Mouse (Mus musculus): ENCODE data around the gene Tmtc2.

Gene Tmtc2

DNA sequence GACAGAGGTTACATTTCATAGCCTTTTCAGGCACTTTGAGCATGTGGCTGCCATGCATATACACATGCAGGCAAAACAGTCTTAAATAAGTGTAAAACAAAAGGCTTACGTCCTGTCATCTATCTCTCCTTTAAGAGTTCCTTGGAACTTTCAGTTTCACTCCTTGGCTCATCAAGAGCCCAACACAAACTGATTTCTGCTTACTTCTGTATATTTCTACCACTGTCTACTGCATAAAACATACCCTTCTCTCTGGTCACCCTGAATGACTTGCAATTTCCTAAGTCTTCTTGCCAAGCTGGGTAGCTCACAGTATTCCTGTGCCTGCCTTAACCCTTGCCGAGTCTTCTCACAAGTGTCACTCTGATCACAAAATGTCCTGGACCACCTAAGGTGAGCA, 26.2 kb downstream of the Tmtc2 start:
- DNase-seq (ENCODE audit: low spot score in 2 of 2), result no peak

DNA sequence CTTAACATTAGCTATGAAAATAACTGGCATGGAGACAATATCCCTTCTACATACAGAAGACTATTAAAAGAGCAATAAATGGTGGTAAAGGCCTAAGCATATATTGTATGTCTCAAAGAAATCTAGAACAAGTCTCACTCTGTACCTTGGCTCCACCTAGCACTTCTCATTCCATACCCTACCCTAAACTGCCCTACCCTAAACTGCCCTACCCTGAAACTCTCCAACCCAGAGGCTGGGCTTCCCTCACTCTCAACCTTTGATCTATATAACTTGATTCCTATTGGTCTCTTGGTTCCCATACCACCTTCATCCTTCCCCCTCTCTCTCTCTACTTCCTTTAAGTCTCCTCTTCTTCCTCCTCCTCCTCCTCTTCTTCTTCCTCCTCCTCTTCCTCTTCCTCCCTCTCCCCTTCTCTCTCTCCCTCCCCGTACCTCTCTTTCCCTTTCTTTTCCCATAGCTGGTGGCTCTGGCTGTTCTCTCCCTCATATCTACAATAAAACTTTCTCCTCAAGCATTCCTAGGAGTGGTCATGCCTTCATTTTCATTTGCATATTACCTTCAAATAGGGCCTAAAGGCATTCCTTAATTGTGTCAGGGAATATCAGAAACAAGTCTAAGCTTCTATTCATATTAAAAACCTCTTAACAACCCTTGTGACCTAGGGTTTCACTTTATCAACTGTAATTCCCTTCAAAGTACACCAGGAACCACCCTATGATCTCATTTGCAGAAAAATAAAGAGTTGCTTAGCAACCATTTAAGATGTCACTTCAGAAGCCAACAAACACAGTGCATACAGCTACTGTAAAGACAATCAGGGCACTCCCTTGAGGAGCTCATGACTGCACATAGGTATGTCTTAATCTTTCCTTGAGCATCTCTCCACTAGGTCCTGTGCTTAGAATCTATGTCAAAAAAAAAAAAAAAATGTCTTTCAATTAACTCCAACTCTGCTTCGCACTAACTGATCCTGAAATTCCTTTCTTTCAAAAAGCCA, 29.9 kb downstream of the Tmtc2 start:
- no peak for DNase-seq (ENCODE audit: low spot score in 2 of 2)

DNA sequence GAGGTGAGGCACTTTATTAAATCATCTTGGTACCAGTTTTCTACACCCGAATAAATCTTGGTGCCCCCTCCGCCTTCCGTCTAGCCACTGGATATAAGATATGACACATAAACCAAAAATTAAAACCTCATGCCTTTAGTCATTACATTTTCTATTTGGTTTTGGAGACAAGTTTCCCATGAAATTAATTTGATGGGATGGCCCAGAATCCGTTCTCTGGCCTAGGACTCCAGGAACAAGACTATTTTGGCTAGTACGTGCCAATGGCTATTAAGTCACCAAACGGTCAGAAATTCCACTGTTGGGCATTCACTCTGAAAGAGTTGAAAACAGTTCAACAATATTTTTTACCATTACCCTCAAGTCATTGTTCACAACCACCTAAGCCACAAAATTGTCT, 32.2 kb downstream of the Tmtc2 start:
- no peak for DNase-seq (ENCODE audit: low spot score in 2 of 2)

DNA sequence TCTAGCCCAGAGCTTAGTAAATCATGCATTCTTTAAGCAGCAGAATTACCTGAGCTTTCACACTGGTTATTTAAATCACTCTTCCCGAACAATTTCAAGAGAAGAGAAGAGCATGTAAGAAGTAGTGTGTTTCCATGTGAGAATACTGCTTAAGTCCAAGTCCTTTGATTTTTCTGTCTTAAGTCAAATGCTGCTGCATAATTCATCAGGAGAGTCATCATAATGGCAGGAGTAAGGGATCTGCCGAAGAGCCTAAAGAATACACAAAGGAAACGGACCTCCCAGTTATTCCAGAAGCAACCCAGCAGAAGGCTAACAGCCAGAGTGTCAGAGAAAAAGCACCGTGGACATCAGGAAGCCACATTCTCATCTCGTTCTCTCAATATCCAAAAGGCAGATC, 34.6 kb downstream of the Tmtc2 start:
- no peak for DNase-seq (ENCODE audit: low spot score in 2 of 2)

DNA sequence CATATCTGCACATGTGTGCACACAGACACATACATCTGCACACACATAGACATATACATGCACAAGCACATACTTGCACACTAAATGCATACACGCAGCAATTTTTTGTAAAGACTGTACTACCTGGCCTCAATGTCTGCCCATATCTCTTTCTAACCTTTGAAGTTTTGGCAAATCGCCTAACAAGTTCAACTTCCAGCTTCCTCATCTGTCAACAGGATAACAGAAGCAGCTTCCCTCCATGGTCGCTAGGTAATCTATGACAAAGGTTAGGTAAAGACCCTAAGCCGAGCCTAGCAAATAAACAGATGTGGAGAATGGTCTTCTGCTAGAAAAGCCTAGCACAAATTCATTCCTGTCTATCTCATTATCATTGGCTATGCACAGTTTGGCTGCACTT, 37.3 kb downstream of the Tmtc2 start:
- DNase-seq (ENCODE audit: low spot score in 2 of 2), result no peak

DNA sequence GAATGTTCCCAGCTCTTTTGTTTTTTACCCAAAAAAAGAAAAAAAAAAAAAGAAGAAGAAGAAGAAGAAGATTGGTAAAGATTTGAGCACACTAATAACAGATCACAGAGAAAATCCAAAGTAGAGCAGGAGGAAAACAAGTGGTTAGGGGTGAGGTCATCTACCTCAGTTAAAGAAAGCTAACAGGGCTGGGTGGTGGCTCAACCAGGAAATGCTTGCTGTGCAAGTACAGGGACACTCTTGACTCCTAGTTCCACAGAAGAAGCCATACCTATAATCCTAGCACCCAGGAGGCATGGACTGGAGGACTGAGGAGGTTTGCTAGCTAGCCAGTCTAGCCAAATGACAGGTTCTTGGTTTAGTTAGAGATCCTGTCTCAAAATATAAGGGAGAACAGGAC, 38.4 kb downstream of the Tmtc2 start:
- DNase-seq (ENCODE audit: low spot score in 2 of 2), result no peak

DNA sequence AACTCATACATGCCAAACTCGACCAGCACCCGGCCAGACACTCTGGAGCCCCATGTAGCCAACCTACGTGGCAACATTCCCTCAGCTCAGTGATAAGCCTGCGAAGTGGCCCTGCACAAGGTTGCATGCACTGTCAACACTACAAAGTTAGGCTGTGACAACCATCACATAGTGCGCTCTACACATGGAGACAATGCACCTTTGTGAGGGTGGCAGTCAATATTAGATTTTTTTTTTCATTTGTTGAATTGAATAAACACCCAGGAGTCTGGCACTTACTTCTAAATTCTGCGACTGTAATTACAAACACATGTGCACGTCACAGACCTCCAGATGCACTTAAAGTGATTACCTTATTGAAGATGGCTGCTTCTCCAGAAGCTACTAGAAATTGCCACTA, 41.5 kb downstream of the Tmtc2 start:
- no peak for DNase-seq (ENCODE audit: low spot score in 2 of 2)

DNA sequence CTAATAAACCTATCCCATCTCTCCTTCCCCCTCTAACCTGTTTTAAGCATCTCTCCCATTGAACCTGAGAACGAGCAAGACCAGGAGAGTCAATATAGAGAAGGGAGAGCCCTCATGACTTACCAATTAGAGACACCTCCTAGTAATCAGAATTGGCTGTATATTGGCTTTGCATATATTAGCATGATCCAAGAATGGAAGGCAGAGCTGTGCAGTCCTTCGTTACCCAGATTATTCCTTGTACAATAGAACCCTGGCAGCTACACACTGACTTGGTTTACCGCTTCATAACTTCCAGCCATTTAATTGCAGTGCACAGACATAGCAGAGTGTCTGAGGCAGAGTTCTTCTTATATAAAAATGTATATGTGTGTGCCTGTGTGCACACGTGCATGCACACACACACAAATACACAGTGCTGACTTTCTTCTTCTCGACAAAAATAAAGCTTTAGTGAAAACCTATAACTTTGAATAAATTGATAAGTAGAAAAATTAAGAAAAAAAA, 42.2 kb downstream of the Tmtc2 start:
- no peak for DNase-seq (ENCODE audit: low spot score in 2 of 2)

DNA sequence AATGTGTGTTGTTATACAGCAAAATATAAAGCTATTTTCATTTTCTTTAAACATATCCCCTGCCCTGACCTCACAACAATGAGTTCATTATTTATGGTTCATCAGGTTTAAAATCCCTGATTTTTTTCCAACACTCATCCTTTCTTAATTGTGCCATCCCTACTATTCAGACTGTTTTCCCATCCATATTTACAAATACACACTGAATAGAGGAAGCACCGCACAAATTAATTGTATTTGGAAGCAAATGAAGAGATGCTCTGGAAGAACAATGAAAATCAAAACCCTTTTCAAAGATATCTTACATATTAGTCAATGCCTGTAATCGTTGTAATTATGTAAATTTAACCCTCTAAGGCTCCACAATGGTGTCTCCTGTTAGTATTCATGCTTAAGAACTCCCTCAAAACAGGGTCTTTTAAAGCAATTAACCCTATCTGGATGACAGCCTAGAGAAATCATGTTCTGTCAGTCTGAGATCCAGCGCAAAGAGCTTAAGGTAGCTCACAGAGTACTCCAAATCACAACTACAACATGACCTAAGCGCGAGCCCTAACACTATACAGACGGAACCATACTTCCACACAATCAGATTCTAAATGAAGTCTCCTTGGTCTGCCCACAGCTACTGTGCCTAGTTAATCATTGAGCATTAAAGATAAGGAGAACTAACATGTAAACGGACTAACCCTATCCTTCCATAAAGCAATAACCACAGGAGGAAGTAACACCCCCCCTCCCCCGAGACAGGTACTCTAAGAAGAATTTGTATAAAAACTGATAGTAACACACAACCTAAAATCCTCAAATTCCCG, 43.0 kb downstream of the Tmtc2 start:
- DNase-seq (ENCODE audit: low spot score in 2 of 2), result no peak

DNA sequence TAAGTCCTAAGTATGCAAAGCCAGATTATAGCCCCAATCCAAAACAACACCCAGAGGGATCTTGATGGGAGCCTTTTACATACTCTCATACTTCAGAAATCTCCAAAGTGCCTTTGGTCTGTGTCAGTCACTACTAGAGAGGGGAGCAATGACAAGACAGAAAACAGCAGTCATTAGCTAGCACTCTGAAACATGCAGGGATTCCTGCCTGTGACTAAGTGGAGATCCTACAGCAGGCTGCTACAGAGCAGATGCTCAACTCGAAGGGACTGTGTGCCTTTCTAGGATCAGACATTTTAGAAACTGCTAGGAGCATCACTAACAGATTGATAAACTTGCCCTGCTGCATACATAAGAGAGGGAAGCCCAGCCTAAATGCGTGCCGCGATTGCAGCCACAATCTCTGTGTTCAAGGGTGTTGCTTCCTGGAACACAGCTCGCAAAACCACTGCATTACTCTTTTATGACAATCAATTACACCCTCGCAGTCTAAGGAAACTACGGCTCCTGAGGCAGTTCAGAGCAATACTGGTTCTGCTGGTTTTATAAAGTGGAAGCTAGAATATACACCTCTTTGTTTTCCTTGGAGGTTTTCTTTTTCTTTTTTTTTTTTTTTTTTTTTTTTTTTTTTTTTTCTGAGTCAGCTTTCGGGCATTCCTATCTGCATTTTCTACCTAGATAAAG, 50.7 kb downstream of the Tmtc2 start:
- DNase-seq (ENCODE audit: low spot score in 2 of 2), result no peak

DNA sequence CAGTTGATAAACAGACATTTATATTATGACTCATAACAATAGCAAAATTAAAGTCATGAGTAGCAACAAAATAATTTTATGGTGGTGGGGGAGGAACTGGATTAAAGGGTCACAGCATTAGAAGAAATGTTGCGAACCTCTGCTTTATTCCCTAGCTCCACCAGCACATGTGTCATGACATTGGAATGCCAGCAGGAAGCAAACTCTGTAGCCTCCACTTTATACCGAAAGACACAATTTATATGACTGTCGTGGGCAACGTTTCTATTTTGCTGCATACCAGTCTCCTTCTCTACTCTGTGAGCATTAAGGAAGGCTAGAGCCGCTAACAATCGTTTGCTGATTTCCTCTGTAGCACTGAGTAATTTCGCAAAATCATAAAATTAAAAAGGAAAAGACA, 51.8 kb downstream of the Tmtc2 start:
- no peak for DNase-seq (ENCODE audit: low spot score in 2 of 2)

DNA sequence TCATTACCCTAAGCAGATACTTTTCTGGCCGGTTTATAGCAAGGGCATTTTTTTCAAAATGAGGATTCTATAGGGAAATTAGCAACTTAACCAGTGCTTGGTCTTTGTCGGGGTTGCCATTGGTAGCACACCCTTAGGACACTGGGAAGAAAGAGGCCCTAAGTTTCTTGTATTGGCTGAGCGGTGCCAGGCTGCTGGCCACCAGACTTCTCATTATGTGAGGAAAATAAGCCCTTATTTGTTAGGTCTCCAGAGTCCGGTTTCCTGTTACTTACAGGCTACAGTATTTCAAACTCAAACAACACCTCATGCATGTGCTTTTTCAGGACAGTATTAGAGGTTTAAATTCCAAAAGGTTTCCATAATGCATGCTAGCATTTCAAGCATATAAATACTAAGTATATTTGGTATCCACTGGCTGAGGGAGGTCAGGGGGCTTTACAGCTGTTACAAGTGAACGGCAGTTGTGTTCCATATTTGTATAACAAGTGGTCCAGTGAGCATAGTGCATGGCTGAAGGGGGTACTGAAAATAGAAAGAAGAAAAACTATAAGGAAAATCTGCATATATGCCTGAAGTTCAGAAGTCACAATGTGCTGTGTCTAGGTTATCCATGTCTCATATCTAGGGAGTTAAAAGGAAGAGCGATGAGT, 55.0 kb downstream of the Tmtc2 start:
- no peak for DNase-seq (ENCODE audit: low spot score in 2 of 2)

DNA sequence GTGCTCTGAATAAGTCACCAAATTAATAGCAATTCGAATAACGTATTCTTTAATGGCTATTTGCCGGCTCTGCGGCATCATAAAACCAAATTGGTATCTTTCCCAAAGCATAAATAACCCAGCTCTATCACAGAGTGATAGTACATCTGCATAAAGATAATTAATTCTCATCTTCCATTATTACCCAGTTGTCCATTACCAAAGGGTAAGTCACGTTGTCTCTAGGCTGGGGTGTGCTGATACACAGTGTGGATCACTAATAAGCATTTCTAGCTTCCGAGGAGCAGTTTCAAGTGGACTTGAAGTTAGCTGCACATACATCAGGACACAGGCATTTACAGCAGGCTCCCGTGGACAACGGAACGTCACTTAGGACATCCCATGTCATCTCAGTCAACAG, 56.1 kb downstream of the Tmtc2 start:
- DNase-seq (ENCODE audit: low spot score in 2 of 2), result no peak

DNA sequence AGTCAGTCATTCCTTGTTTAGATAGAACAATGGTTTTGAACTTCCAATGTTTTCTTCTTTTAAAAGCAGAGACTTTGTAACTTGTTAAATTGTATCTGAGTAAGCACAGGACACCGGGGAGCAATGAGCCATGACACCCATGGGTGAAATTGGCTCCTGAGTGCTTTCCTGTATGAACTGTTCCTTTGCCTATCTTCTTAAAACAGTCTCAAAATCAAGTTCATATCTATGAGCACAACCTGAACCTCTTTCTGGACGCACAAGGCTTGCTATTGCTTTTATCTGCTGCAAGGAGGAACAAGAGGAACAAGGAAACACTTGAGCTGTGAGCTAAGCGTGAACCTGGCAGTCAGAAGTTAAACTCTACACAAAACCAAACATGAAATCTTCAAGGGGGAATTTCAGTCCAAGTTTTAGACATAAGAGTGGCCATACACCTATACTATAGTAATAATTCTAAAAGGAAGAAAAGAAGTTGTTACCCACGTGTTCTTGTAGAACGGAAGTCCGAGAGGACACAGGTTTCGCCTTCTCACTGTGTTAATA, 60.4 kb downstream of the Tmtc2 start:
- no peak for DNase-seq (ENCODE audit: low spot score in 2 of 2)

DNA sequence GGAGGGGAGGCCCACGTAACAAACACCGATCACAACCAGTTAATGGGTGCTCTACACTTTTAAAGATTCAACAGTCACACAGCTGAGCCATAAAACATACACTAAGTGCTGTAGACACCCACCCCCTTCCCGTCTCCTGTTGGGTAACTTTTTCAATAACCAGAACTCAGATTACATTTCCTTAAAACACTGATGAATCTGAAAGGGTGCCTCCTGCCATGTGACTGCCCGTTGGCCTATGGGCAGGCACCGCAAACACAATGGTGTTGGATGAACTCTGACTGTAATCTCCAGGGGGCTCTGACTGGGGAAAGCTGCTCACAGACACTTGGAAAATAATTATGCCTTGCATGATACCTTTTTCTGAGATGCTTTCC, 64.4 kb downstream of the Tmtc2 start:
- DNase-seq (ENCODE audit: low spot score in 2 of 2), result no peak

DNA sequence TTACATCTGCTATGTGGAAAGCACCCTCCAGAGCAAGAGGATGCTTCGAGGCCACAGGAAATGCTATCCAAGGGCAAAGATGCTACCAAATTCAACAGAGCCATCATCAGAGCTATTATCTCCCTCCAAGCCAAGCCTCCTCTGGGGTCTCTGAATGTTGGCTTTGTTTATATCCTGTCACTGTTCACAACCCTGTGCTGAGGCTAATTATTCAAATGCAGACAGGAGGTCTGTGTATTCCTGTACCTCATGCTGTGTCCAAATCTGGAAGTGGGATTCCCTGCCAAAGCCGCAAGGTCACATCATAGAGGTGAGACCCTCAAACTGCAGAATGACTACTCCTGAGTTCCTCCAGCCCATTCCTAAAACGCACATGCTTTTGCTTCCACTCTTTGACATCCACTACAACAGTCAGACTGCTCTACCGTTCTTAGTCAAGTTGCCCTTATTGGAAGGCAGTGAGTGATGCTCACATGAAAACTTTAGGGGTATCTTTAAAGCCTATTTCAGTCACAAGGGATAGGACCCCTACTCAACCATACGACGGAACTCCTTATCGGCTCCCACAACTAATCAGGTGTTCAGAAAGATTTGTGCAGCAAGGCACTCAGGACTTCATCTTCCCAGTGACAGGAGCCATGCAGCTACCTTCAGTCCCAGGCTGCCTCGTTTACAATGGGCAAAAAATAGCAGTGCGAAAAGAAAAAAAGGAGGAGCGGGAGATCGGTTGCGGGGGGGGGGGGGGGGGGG, 64.9 kb downstream of the Tmtc2 start:
- DNase-seq (ENCODE audit: low spot score in 2 of 2), result no peak

DNA sequence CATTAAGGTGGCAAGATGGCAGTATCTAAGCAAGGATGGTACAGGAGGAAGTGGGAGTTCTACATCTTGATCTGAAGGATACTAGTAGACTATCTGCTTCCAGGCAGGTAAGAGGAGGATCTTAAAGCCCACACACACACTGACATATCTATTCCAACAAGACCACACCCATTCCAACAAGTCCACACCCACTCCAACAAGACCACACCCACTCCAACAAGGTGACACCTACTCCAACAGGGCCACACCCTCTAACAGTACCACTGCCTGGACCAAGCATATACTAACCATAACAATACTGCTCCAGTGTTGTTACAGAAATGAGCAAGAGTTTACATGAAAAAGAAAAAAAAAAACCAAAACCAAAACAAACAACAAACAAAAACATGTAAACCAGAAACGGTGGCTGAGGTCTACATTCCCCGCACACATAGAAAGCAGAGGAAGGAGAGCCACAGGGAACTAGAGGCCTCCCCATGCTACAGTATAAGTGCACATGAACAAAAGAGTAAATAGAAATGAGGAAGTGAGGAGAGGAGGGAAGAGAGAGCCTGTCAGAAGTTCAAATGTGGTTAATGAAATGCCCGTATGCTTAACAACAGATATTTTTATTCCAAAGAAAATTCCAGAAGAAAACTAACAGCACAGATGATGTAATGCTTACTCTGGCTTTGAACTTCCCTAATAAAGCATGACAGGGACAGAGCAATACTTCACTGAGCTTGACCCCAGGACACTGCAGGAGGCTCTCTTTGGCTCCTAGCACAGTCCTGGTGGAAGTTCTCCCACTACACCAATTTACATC, 66.1 kb downstream of the Tmtc2 start:
- no peak for DNase-seq (ENCODE audit: low spot score in 2 of 2)

DNA sequence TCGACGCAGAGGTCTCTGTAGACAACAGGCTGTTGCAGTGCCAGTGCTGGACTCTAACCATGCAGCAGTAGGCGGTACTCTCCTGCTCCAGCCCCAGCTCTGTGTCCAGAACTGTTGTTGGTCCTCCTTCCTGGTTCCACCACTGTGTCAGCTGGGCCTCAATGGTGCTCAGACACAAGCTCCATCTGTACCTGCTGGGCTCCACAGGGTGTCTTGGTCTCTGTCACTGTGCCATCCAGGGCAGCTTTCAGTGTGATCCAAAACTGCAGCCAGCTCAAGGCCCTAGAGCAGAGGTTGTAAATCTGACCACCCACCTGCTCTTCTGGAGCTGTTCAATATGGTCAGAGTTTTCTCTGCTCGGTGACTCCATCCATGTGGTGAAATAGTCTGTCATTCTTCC, 68.2 kb downstream of the Tmtc2 start:
- DNase-seq (ENCODE audit: low spot score in 2 of 2), result no peak

DNA sequence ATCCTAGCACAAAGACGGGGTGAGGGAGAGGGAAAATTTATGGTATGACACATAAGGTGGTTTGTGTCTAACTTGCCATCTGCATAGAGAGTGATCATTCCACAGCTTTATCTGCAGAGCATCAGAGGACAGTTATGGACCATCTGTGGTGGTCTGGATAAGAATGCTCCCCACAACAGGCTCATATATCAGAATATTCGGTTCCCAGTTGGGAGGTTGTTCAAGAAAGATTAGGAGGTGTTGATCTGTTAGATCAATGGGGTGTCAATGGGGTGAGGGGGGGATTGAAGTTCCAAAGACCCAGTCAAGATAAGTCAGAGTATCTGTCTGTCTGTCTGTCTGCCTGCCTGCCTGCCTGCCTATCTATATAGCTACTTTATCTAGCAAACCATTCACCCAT, 69.8 kb downstream of the Tmtc2 start:
- DNase-seq (ENCODE audit: low spot score in 2 of 2), result no peak

DNA sequence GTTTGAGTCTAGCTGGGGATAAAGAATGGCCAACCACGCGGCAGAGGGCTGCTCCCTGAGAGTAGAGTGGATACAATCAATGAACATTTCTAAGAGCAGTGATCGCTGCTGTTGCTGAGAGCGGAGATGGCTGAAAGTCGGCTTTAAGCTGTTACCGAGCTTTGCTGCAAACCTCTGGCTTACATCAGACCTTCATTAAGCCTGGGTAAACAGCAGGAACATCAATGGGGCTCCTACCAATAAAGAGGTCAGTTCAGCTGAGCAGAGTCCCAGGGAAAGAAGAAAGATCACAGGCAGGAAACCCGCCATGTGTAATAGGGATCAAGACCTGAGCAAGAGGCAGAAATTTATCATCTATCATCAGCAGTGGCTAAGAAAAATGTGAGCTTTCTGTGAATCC, 72.5 kb downstream of the Tmtc2 start:
- no peak for DNase-seq (ENCODE audit: low spot score in 2 of 2)
